Mouse (Mus musculus) inflammation-experienced regulatory T-cells, adult 6 months (primary cell): Measurements from ENCODE around the gene Gm815. TPM values are rescaled to one million over a fixed set of nuclear protein-coding genes. Genes with fewer than 3 reads are reported as not detected.
A peak's percentile ranks its signal among the peaks of the same experiment; 100 is the strongest.

ENCODE experiments used
- ATAC-seq: one replicate; pipeline ENCODE4 v1.8.0; 2017
- polyA plus RNA-seq, 3 experiments: library from polyadenylated mRNA; unstranded; fragments of 100-300 nt; shearing (Covaris generic); gene quantifications; one replicate each; pipeline ENCODE4 v1.2.1; 2017

Gene Gm815
- polyA plus RNA-seq: not detected

GRCm38 (mm10) chr19:26885616-26886015 is at the start of gene Gm815:
Gene Gm815, plus strand, starts transcription at chr19:26885881.
- ATAC-seq: no peak

- no peak for ATAC-seq
Measured at GRCm38 (mm10) chr19:26837626-26838025, 48.1 kb upstream of the Gm815 start.

GRCm38 (mm10) chr19:26843896-26844295 is 41.8 kb upstream of the Gm815 start:
- ATAC-seq: no peak

GRCm38 (mm10) chr19:26844813-26845212 is 40.9 kb upstream of the Gm815 start:
- no peak for ATAC-seq

- peak; percentile 94 for ATAC-seq
Measured at GRCm38 (mm10) chr19:26845276-26846016, 40.2 kb upstream of the Gm815 start.

- no peak for ATAC-seq
Measured at GRCm38 (mm10) chr19:26846017-26846285, 39.7 kb upstream of the Gm815 start.

- no peak for ATAC-seq
Measured at GRCm38 (mm10) chr19:26851017-26851782, 34.5 kb upstream of the Gm815 start.

GRCm38 (mm10) chr19:26852325-26852900 is 33.3 kb upstream of the Gm815 start:
- no peak for ATAC-seq

- ATAC-seq: no peak
Measured at GRCm38 (mm10) chr19:26853701-26854282, 31.9 kb upstream of the Gm815 start.

GRCm38 (mm10) chr19:26854661-26855060 is 31.0 kb upstream of the Gm815 start:
- ATAC-seq: no peak

GRCm38 (mm10) chr19:26855152-26855551 is 30.5 kb upstream of the Gm815 start:
- ATAC-seq: no peak

- no peak for ATAC-seq
Measured at GRCm38 (mm10) chr19:26858427-26859194, 27.1 kb upstream of the Gm815 start.

- ATAC-seq: no peak
Measured at GRCm38 (mm10) chr19:26859195-26859570, 26.5 kb upstream of the Gm815 start.

GRCm38 (mm10) chr19:26863662-26864061 is 22.0 kb upstream of the Gm815 start:
- no peak for ATAC-seq

GRCm38 (mm10) chr19:26864975-26865690 is 20.5 kb upstream of the Gm815 start:
- no peak for ATAC-seq

- no peak for ATAC-seq
Measured at GRCm38 (mm10) chr19:26865736-26866135, 19.9 kb upstream of the Gm815 start.

GRCm38 (mm10) chr19:26869591-26869990 is 16.1 kb upstream of the Gm815 start:
- no peak for ATAC-seq

GRCm38 (mm10) chr19:26870280-26870679 is 15.4 kb upstream of the Gm815 start:
- ATAC-seq: no peak

- no peak for ATAC-seq
Measured at GRCm38 (mm10) chr19:26871096-26871495, 14.6 kb upstream of the Gm815 start.

- no peak for ATAC-seq
Measured at GRCm38 (mm10) chr19:26872886-26873285, 12.8 kb upstream of the Gm815 start.

GRCm38 (mm10) chr19:26875601-26876000 is 10.1 kb upstream of the Gm815 start:
- ATAC-seq: no peak

- ATAC-seq: no peak
Measured at GRCm38 (mm10) chr19:26877180-26877775, 8.4 kb upstream of the Gm815 start.
